Mouse (Mus musculus): ENCODE measurements around the gene Spice1. TPM values are rescaled to one million over a fixed set of nuclear protein-coding genes. Genes with fewer than 3 reads are reported as not detected.

Gene Spice1
- total RNA-seq, 2 experiments from 2014 or later: 8.6 to 11.1 TPM

Other genes with a start within 250 kb of the Spice1 start
- gene Atp6v1a, start 207.4 kb upstream of the Spice1 start, total RNA-seq (2021): 10 to 100 TPM; 27.5 to 27.6 TPM
- 10 to 100 TPM; 53.8 to 59.1 TPM for gene Naa50, start 207.3 kb upstream of the Spice1 start, total RNA-seq (2021)
- 10 to 100 TPM; 16.4 to 18.8 TPM for gene Usf3, start 173.9 kb upstream of the Spice1 start, total RNA-seq (2021)
- under 1 TPM; 0.38 to 0.56 TPM for gene Sidt1, start 13.9 kb upstream of the Spice1 start, total RNA-seq (2021)
- not detected for gene Cfap44, start 47.7 kb downstream of the Spice1 start, total RNA-seq (2021)
- 1 to 10 TPM; 4.8 to 5.9 TPM for gene Boc, start 211.8 kb downstream of the Spice1 start, total RNA-seq (2021)